Mouse (Mus musculus): ENCODE data around the gene Mief2.

Mief2 gene

DNA sequence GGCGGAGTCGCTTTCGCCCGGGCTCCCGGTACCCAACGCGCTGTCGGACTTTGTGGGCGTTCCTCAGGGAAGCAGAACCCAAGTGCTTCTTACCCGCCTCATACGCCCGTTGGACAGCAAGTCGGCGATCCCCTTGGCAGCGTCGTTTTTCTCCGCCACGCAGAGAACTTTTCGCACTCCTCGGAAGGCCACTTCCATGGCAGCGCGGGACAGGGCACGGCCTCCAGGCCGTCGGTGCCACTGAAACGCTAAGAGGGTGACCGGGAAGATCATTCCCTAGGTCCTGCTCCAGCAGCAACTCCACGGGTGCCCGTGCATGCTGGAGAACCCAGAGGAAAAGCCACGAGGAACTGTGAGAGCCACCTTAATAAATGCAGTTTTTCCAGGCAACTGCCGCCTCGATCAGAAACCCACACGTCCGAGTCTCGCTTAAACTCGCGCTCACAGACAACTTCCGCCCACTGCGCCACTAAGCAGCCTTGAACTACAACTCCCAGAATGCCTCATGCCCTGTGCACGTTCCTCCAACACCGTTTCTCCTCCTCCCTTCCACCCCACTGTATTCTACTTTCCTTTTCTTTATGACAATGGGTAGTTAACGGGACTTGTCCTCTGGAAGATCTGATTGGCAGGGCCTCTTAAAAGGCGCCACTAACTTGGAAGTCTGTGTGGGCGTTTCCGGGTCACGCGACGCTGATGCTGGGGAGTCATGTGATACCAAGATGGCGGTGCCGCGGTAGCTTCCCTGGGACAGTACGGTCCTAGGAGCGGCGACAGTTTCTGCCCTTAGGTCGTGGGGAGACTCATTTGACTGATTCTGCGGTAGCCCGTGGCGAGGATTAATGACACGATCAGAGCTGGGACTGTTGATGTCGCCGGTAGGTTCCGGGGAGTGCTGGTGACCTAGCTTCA is 48.9 kb downstream of the Mief2 start, which contains the start of the genes Top3a and Smcr8:
Gene Top3a, minus strand, starts transcription at position 537 of the 912 bp plus-strand sequence.
Gene Smcr8, plus strand, starts transcription at position 696 of the 912 bp plus-strand sequence.
- peak; percentile 87 for DNase-seq (ENCODE audit: low read depth)

DNA sequence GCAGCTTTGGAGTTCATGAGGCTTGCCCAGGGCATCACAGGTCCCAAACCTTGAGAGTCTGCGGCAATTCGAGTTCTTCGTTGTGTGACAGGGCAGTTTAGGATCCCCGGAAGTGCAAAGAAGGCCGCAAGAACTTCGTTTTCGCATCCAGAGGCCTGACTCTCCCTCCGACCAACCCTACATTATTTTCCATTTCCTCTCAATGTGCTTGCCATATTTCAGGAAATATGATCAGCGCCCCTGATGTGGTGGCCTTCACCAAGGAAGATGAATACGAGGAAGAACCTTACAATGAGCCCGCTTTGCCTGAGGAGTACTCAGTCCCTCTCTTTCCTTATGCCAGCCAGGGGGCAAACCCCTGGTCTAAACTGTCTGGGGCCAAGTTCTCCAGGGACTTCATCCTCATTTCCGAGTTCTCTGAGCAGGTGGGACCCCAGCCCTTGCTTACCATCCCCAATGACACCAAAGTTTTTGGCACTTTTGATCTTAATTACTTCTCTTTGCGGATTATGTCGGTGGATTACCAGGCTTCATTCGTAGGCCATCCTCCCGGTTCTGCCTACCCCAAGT is 49.7 kb downstream of the Mief2 start:
- DNase-seq (ENCODE audit: low read depth) = no peak

DNA sequence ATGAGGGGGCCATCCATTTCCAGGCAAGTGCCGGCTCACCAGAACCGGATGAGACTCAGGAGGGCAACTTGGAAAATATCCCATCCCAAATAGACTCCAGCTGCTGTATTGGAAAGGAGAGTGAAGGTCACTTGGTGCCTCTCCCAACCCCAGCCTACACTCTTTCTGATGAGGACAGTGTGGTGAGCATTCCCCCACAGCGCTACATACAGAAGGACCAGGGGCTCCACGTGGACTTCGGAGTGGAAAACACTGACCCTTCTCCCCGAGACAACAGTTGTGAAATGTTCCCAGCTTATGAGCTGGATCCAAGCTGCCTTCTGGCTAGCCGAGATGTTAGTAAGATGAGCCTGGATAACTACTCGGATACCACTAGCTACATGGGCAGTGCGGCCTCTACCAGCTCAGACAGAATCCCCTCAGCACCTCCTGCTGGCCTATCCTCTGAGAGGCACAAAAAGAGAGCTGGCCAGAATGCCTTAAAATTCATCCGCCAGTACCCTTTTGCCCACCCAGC is 51.5 kb downstream of the Mief2 start:
- no peak for DNase-seq (ENCODE audit: low read depth)

Data from fibroblast of lung, adult 2 months (primary cell).